Mouse (Mus musculus): ENCODE results near the gene S100a3.

DNA sequence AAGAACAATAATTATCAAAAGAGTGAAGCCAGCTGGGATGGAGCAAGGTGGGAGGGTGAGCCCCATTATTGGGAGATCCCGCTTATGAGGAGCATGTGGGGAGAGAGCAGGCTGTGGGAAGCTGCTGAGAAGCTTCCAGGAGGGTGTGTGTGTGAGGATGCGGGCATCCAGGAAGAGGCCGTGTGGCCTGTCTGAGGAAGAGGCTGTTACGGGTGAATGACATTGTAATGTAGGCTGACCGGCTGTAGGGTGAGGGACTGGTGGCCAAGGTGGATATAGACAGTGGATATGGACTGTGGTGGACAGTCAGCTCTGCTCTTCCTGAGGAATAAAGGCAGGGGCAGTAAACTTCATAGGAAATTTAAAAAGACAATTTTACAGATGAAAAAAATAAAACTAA, 65.1 kb downstream of the S100a3 start:
- TF ChIP-seq CTCF (conservative IDR thresholded peaks at IDR 0.05 in 1 of 2, IDR thresholded peaks at IDR 0.05 in 1 of 2; ENCODE audit: low read depth in 2 of 2, low read length in 2 of 2): no peak
- no peak for TF ChIP-seq GABPA (IDR thresholded peaks at IDR 0.05; ENCODE audit: insufficient replicate concordance, low read depth, low read length)
- no peak for TF ChIP-seq MYC (IDR thresholded peaks at IDR 0.05; ENCODE audit: low read depth, low read length)
- no peak for TF ChIP-seq POLR2A (IDR thresholded peaks at IDR 0.05; ENCODE audit: low read depth, low read length)
- TF ChIP-seq ZMIZ1 (IDR thresholded peaks at IDR 0.05; ENCODE audit: low read depth, low read length): no peak
- no peak for TF ChIP-seq MAZ (IDR thresholded peaks at IDR 0.05; ENCODE audit: low read depth, low read length)
- TF ChIP-seq ZNF384 (IDR thresholded peaks at IDR 0.05; ENCODE audit: low read depth, low read length): no peak
- no peak for TF ChIP-seq MAFK (IDR thresholded peaks at IDR 0.05; ENCODE audit: insufficient replicate concordance, low read length)
